Mouse (Mus musculus) B cell, adult (primary cell): ENCODE results near the gene Olfr600. TPM values are rescaled to one million over a fixed set of nuclear protein-coding genes. Genes with fewer than 3 reads are reported as not detected.

Experiments used
- total RNA-seq: library from RNA; stranded (reverse); gene quantifications from 4 replicates; pipeline ENCODE4 v1.2.4, GENCODE M21; 2023; ENCODE audit not compliant: inconsistent age

The Olfr600 gene
- not detected in 4 replicates for total RNA-seq

DNA sequence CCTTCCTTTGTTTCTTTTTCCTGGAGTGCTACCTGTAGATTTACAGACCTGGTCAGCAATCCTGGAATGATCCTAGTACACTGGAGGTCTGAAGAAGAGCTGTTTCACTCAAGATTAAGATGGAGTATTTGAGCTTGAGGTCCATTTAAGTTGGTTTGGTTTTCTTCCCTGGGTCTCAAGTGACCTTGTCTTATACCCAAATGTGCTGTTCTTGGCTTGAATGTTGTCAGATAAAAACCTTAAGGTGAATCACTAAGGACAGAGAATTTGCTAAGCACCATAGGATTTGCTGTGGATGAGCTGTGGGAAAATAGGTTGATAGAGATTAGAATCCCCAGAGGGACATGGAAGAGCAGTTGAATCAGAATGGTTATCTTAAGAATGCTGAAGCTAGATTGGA, at the start of gene Olfr600:
Olfr600 (minus strand) TSS at position 101 of the 400 bp plus-strand sequence.

DNA sequence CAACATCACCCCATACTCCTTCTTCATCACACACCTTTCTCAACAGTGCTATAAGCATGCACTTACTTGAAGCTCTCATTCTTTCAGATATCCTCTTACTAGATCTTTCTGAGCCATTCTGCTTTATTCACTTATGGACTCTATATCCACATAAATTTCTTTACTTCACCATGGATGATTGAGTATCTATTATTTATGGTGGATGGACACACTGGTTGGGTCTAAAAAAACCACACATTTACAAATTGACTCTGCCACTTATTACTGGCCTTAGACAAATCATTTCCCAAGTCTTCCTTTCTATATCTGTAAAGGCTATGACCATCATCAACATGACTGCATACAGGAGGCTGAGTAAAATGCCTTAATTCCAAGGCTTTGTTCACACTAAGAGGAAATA, 36.6 kb upstream of the Olfr600 start, which contains the start of gene Olfr603:
Olfr603 (minus strand) TSS at position 101 of the 400 bp plus-strand sequence.

DNA sequence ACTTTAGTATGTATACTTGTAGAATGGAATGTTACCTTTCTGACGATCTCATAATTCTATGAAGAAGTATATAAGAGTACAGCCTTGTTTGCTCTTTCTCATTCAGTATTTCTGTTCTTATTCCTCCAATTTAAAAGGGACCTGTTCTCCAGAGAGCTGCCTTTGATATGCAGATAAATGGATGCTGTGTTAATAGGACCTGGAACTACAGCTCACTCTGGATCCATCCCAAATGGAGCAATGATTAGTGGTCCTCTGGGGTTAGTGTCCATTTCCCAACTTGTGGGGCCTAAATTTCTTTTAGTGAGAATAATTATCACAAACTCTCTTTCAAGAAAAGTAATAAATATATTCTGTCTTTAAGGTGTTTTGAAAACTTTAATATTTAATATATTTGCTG, 13.1 kb upstream of the Olfr600 start, which contains the start of gene Olfr601:
Olfr601 (minus strand) TSS at position 101 of the 400 bp plus-strand sequence.

DNA sequence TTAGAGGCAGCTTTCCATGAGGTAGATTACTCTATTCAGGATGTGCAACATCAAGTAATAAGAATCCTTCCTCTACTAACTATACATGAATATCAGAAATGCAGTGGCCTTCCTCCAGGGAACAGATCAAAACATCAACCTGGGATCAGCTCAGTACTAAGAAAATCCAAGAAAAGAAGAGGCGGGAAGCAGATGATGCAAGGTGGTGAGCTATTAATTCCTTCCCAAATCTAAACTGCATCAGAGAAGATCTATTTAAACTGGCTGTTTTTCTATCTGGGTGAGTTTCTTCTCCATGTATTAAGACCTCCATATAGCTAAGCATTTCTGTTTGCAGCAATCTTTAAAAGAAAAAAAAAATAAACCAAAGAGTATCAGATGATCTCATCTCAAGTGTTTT, 13.9 kb downstream of the Olfr600 start, which contains the start of gene Olfr599:
Olfr599 (plus strand) TSS at position 301 of the 400 bp plus-strand sequence.

DNA sequence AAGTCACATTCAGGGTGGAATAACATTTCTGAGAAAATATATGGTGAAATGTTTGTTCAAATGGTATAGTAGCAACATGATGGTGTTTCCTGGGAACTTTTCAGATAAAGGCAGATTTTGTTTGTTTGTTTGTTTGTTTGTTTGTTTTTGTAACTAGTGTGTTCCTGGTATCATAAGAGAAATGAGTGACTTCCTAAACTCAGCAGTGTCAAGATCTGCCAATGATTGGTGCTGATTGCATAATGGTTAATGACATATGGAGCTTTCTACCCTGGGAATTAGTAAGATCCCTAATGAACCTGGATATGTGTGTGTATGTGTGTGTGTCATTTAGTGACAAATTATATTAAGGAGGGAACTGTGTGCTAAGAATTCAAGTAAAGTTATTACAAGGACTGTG, 26.2 kb downstream of the Olfr600 start, which contains the start of gene Olfr598:
Olfr598 (plus strand) TSS at position 301 of the 400 bp plus-strand sequence.

DNA sequence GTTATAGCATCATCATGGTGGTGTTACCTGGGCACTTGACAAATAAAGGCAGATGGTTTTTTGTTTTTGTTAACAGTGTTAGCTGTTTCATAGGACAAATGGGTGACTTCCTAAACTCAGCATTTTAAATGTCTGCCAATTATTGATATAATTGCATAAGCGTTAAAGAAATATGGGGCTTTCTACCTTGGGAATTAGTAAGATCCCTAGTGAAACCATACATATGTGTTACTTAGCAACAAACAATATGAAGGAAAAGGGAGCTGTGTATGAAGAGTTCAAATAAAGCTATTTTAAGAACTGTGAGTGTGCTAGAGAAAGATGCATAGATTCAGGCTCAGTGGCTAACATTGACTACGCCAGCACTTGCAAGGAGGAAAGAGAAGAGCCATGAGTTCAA, 33.5 kb downstream of the Olfr600 start, which contains the start of gene Olfr597:
Olfr597 (plus strand) TSS at position 301 of the 400 bp plus-strand sequence.

DNA sequence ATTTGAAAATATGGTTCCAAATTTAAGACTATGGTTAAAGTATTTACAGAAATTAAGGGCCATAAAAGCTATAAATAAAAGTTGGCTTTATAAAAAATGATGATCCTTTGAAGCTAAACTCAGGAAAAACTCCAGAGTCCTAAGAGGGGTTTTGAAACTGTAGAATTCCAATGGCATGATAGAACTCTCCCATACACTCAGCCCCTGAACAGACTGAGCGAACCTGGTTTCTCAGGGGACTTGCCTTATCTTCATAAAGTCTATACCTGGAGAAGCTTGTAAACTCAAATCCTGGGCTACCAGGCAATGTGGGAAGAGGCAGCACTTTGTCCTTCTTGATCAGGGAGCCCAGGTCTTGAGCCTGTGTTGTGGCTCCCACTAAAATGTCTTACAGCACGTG, 44.1 kb downstream of the Olfr600 start, which contains the start of gene Olfr596:
Olfr596 (plus strand) TSS at position 301 of the 400 bp plus-strand sequence.

Other genes with a start within 250 kb of the Olfr600 start
- not detected in 4 replicates for gene Olfr586, start 224.0 kb downstream of the Olfr600 start, total RNA-seq
- gene Olfr588-ps1, start 208.8 kb downstream of the Olfr600 start, total RNA-seq, result not detected in 4 replicates
- not detected in 4 replicates for gene Olfr589, start 193.3 kb downstream of the Olfr600 start, total RNA-seq
- not detected in 4 replicates for gene Olfr591, start 171.3 kb downstream of the Olfr600 start, total RNA-seq
- gene Olfr592, start 164.9 kb downstream of the Olfr600 start, total RNA-seq, result not detected in 4 replicates
- gene Olfr593, start 137.8 kb downstream of the Olfr600 start, total RNA-seq, result not detected in 4 replicates
- not detected in 4 replicates for gene Olfr594, start 132.7 kb downstream of the Olfr600 start, total RNA-seq
- gene Usp17ld, start 97.2 kb downstream of the Olfr600 start, total RNA-seq, result not detected in 4 replicates
- gene Olfr596, start 44.0 kb downstream of the Olfr600 start, total RNA-seq, result not detected in 4 replicates
- gene Olfr597, start 33.4 kb downstream of the Olfr600 start, total RNA-seq, result not detected in 4 replicates
- not detected in 4 replicates for gene Olfr598, start 26.1 kb downstream of the Olfr600 start, total RNA-seq
- gene Olfr599, start 13.8 kb downstream of the Olfr600 start, total RNA-seq, result not detected in 4 replicates
- gene Olfr601, start 13.0 kb upstream of the Olfr600 start, total RNA-seq, result not detected in 4 replicates
- gene Olfr603, start 36.5 kb upstream of the Olfr600 start, total RNA-seq, result not detected in 4 replicates
- not detected in 4 replicates for gene Usp17lc, start 65.4 kb upstream of the Olfr600 start, total RNA-seq
- gene Olfr605, start 95.8 kb upstream of the Olfr600 start, total RNA-seq, result not detected in 4 replicates
- gene Olfr606, start 99.4 kb upstream of the Olfr600 start, total RNA-seq, result not detected in 4 replicates
- gene Olfr607, start 114.5 kb upstream of the Olfr600 start, total RNA-seq, result not detected in 4 replicates
- gene Olfr608, start 120.2 kb upstream of the Olfr600 start, total RNA-seq, result not detected in 4 replicates
- not detected in 4 replicates for gene Olfr609, start 148.4 kb upstream of the Olfr600 start, total RNA-seq
- gene Olfr610, start 162.5 kb upstream of the Olfr600 start, total RNA-seq, result not detected in 4 replicates
- gene Olfr611, start 171.2 kb upstream of the Olfr600 start, total RNA-seq, result not detected in 4 replicates
- gene Olfr612, start 193.0 kb upstream of the Olfr600 start, total RNA-seq, result not detected in 4 replicates
- not detected in 4 replicates for gene Olfr613, start 198.4 kb upstream of the Olfr600 start, total RNA-seq
- not detected in 4 replicates for gene Olfr615, start 206.4 kb upstream of the Olfr600 start, total RNA-seq
- gene Olfr616, start 219.5 kb upstream of the Olfr600 start, total RNA-seq, result not detected in 4 replicates
- gene Olfr617, start 223.4 kb upstream of the Olfr600 start, total RNA-seq, result not detected in 4 replicates
- not detected in 4 replicates for gene Olfr618, start 240.4 kb upstream of the Olfr600 start, total RNA-seq